Mouse (Mus musculus) cerebellum, adult 9-10 months (tissue): ENCODE measurements around the gene Spag7.

Source experiments
- DNase-seq: peaks from one replicate; pipeline ENCODE4 v3.0.0; 2022

Gene Spag7

DNA sequence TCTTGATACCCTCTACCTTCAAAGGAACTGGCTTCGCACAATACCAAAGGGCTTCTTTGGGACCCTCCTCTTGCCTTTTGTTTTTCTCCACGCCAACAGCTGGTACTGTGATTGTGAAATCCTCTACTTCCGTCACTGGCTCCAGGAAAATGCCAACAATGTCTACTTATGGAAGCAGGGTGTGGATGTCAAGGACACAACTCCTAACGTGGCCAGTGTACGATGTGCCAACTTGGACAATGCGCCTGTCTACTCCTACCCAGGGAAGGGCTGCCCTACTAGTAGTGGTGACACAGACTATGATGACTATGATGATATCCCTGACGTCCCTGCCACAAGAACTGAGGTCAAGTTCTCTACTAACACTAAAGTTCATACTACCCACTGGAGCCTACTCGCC lies 29.2 kb downstream of the Spag7 start:
- DNase-seq: no peak

DNA sequence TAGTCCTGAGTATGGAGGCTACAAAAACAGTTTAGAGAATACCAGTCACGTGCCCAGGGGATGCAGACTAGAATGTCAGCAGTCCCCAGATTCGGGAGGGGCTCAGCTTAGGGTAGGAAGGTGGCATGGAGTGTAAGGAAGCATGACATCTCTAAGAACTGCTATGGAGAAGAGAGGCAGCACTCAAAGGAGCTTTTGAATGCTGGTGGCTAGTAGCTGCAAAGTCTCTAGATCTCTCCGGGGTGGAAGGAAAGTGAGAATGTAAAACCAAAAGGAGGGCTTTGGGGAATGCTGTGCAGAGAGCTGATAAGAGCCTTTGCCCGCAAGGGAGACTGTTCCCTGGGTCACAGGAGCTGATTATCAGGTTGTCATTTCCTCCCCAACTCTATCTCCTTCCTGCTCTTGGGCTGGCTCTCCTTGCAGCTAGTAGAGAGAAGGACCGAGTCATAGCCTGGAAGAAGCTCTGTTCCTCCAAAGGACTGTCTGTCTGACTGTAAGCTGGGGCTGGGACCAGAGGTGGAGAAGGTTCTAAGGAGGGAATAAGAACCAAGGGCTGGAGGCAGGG lies 30.4 kb downstream of the Spag7 start, which contains the start of gene Gp1ba:
Gene Gp1ba (plus strand): TSS at position 409 of the 565 bp plus-strand sequence.
- DNase-seq: no peak

GRCm38 (mm10) chr11:70638293-70638692 lies 30.9 kb downstream of the Spag7 start:
- DNase-seq: no peak

GRCm38 (mm10) chr11:70637764-70638163 lies 31.5 kb downstream of the Spag7 start:
- no peak for DNase-seq

DNA sequence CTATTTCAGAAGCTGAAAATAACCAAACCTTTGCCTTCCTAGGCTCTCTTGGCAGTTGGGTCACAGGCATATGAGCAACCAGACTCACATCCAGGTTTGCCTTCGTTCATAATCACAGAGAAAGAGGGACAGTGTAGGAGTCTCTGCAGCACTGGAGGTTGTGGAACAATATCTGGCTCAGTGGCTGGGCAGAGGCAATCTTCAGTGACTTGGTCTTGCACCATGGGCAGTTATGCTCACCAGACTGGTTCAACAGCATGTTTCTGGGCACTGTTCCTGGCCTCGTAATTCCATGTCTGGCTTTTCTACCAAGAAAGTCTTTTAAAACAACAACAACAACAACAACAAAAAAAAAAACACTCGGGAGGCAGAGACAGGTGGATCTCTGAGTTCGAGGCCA lies 33.6 kb downstream of the Spag7 start:
- DNase-seq: no peak

DNA sequence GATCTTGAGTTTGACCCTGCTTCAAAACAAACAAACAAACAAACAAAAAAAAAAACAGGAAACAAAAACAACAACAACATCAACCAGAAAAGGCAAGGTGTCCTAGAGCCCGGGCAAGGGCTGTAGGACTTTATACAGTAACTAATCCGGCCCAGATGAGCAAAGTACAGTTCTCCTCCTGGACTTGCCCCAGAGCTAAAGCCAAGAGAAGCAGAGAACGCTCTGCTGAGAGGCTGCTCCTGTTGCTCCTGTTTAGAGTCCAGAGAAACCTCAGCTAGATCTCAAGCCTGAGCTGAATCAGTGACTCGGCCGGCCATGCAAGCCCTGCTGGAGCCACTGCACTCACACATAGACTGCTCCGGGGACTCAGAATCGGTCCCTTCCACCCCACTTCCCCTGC lies 39.1 kb downstream of the Spag7 start:
- no peak for DNase-seq

DNA sequence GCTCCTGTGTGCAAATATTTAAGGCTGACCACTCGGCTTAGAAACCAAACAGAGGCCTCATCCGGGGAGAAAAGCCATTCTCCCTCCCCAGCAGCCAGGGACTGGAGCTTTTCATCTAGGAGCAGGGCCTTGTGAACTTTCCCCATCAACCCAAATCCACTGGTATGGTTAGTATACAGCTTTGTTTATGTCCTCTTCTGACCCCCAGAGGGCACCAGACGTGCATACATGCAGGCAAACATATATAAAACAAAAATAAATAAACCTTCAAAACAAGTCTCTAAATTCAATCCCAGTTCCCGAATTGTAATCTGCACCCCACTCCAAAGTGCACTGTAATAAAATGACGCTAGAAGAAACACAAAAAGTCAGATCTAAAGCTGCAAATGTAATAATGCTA lies 39.7 kb downstream of the Spag7 start:
- no peak for DNase-seq

GRCm38 (mm10) chr11:70628431-70628830 lies 40.8 kb downstream of the Spag7 start:
- DNase-seq: no peak

DNA sequence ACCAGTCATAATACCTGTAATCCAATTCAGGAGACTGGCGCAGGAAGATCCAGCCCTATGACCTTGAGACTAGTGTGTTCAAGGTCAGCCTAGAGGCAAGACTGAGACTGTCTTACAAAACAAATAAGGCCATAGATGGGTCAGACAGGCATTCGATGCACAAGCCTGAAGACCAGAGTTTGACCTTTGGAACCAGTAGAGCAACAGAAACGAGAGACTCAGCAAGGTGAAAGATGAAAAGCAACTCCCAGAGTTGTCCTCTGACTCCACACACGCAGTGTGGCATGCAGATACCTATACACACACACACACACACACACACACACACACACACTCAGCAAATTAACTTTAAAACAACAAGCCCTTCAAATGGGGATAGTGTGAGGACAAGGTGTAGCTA lies 42.3 kb downstream of the Spag7 start:
- DNase-seq: no peak

DNA sequence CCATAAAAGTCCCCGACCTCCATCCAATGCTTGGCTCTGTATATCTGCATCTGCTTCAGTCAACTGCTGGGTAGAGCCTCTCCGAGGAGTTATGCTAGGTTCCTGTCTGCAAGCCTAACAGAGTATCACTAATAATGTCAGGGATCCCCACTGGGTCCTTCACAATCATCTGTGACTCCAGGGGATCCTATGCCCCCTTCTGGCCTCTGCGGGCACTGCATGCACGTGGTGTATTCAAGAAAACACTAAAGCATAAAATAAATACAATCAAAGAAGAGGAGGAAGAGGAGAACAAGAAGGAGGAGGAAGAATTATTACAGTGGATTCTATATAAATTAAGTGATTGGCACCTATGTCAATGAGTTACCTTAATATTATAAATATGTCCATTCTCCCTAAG lies 43.7 kb downstream of the Spag7 start:
- DNase-seq: no peak

GRCm38 (mm10) chr11:70623053-70623742 lies 46.0 kb downstream of the Spag7 start:
- DNase-seq: no peak

- no peak for DNase-seq
These were observed 47.0 kb downstream of the Spag7 start for GRCm38 (mm10) chr11:70621972-70622814.

DNA sequence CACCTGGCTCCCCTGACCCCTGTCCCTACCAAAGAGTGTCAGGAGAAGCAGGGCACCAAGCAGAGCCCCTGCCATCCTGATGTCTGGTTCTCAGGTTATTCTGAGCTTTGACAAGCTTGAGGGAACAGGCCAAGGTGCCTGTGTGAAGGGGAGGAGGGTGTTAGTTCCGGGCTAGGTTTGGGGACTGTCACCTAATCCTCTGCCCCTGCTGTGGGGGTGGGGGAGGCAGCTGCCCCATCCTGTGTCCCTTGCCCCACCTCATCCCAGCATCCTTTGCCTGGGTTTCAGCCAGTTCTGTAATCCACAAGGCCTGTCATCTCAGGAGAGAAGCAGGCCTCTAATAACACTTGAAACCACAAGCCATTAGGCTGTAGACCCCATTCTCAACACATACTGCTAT lies 50.1 kb downstream of the Spag7 start, which contains the start of gene Chrne:
Gene Chrne (minus strand): TSS at position 116 of the 400 bp plus-strand sequence.
- DNase-seq: no peak

- DNase-seq: no peak
These were observed 53.6 kb downstream of the Spag7 start, which contains the start of gene 4930544D05Rik for GRCm38 (mm10) chr11:70615516-70616093. Gene 4930544D05Rik (plus strand): TSS chr11:70615848.

DNA sequence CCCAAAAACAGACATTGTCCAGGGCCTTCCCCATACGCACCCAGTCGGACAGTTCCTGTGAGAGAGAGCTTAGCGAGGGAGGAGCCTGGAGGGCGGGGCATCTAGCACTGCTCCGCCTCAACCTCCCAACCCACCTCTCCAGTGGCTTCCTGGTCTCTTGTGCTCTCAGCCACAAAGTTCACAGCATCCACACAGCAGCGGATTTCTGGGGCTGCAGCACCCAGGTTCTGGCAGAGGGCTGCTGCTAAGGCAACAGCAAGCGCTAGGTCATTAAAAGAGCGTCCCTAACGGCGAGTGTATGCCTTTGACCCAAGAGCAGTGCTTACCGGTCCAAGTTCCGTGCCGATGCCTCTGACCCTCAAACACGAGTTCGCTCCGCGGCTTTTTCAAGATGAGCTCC lies 54.1 kb downstream of the Spag7 start:
- no peak for DNase-seq
